Mouse (Mus musculus): ENCODE results near the gene Aspg.

DNA sequence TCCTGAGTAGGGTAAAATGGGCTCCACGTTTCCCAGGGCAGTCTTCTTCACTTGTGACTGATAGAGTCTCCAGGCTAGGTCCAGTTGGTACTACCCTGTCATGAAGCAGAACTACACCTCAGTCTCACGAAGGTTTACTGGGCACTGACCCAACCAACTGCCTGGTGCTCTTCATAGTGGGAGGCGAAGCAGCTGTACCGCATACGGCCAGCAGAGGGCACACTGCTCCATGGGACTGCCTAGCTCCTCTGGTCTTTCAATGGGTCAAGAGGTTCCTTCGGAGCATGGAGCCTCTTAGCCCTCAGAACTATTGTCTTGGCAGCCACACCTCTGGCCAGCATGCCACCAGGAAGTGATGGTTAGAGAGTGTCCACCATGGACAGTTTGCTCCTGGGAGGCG lies 7.2 kb downstream of the Aspg start:
- TF ChIP-seq GATA1 (IDR thresholded peaks at IDR 0.05; ENCODE audit: low read length) = no peak
- TF ChIP-seq TAL1 (IDR thresholded peaks at IDR 0.05; ENCODE audit: low read length) = no peak
